Mouse (Mus musculus) CD4-positive helper T cell, adult 2 months (primary cell): Measurements from ENCODE around the gene Kirrel3.

Experiments
- DNase-seq: peaks from one replicate; pipeline ENCODE4 v3.0.0-alpha.2; 2012; ENCODE audit warnings: low read depth, missing footprints, low spot score

Kirrel3 gene

GRCm38 (mm10) chr9:34980516-34981265 is 495.0 kb downstream of the Kirrel3 start:
- DNase-seq, result no peak

DNA sequence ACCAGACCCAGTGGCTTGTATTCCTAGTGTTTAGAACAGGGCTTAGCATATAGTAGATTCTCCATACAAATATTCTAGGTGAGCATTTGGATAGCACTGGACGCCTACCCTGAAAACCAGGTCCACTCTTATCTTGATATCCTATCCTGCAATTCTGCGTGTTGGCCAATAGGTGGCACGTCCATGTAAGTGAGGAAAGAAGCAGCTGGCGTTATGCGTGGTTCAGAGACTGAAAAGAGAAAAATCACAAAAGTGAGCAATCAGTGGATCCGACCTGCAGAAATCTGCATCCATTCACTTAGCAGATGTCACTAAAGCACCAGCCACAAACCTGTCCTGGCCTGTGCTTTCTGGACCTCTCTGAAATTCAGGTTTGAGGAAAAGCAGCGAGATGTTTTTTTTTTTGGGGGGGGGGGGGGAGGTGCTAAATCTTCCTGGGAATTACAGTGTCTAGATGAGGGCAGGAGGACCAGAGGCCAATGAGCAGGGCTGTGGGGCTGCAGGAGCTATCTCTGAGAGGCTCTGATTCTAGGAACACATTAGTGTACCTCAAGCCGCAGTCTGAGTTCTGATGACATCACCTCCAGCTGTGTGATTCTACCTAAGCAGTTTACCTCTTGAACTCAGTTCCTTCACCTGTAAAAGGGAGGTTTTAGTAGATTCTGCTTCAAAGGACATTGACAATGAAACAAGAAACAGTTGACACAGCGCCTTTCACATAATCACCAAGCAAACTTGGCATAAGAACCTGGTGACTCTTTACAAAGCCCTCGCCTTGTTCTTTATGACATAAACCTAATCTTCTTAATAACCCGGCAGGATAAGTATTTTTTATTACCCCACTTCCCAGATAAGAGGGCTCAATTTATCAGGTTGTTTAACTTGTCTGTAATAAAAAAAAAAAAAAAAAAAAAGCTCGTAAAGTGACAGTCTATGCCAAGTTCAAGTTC is 498.1 kb downstream of the Kirrel3 start:
- peak; percentile 57 for DNase-seq

DNA sequence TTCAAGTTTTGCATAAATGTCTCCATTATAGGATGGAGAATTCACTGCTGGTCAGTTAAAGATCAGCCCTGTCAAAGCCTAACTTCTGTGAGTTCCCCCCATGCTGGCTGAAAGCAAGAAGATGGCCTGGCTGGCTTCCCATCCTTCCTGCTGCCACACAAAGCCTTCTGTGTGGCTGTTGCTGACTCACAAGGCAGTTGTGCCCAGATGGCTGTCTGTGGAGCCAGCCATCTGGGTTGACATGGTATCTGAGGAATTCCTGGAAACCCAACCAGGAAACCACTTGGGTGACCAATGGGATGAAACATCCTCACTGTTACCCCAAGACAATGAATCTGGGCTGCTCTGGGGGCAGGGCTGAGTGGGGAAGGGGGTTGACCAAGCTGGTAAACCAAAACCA is 500.5 kb downstream of the Kirrel3 start:
- no peak for DNase-seq

- no peak for DNase-seq
These were observed 501.9 kb downstream of the Kirrel3 start for GRCm38 (mm10) chr9:34987422-34988148.

DNA sequence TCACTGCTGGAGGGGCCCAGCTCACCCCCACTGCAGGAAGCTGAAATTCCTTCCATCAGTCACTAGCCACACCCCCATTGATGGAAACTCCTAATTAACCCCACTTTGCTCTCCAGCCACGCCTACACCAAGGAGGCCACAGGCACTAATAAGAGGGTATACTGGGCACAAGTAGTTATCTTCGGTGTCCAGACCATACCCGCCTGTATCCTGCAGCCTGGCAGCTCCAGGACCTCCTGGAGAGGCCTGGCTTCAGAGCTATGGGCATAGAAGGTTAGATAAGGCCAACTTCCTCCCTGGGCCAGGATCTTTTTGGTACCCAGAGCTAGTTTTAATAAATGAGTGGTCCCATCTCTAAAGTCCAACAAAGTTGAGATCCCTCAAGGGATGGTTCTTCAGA is 503.0 kb downstream of the Kirrel3 start:
- DNase-seq, result no peak

- no peak for DNase-seq
These were observed 506.5 kb downstream of the Kirrel3 start for GRCm38 (mm10) chr9:34992201-34992600.

GRCm38 (mm10) chr9:34993467-34994211 is 507.9 kb downstream of the Kirrel3 start:
- no peak for DNase-seq

DNA sequence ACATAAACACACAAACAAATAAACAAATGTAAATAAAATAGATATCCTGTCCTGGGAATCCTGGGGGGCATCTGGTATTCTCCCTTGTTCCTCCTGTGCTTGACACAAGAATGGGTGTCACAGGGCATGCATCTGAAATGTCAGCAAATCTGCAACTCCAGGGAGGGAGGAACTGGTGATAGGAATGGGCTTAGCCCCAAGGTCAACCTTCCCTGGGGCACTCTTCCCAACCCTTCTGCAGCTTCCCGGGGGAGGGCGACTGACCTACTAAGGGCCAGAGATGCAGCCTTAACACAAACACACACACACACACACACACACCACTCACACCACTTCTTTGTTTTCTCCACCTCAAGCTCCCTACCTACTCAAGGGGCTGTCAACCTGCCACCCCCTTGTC is 509.4 kb downstream of the Kirrel3 start:
- no peak for DNase-seq

GRCm38 (mm10) chr9:34995660-34996378 is 510.1 kb downstream of the Kirrel3 start:
- peak; percentile 26 for DNase-seq

DNA sequence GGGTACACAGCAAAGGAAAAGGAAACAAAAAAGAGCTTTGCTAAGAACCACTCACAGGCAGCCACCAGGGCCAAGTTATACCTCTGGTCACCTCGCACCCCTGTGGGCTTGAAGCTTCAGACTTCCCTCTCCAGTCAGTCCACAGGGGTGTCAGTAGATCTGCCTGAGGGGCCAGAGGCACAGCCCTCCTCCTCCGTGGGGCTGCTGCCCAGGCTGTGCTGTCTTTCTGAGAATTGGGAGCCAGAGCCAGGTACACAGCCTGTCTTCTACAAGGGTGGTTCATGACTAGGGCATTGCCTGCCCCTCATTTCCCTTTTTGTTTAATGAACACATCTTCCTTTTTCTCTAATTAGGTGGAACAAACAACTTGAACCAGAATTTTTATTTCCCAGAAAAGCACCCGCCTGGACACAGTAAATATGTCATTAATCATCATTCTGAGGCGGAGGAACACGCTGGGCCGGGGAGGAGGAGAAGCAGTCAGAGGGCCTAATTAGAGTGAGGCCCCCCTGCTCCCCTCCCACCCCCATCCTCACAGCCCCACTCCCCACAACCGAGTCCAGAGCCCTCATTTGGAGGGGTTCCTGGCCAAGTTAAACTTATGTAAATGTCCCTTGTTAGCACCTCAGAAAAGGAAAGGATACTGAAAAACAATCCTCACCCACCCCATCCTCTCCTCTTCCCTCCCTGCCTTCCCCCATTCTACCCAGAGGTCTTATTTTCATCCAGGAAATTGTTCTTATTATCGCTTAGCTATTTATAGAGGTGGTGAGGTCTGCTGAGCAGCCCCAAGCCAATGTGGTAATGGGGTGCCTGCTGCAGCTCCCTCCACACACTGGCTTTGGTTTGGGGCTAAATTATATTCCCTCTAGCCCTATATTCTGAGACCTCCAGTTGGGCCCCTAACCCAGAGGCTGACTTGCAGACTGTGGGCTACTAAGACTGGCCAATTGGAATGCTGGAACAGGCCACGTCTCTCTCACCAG is 512.5 kb downstream of the Kirrel3 start:
- DNase-seq, result no peak

DNA sequence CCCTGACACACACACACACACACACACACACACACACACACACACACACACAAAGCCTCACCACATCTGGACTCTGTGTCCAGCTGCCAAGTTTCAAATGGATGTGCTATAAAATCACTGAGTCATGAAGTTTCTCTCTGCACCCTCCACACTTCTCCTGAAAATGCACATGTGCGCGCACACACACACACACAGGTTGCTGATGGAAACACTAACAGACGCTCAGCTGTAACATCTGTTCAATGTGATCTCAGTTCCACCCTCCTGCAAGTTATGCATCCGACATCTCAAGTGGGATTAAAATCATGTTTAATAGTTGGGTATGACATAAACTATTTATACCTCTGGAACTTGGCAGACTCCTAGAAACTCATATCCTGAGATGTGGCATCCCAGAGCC is 518.4 kb downstream of the Kirrel3 start:
- DNase-seq, result no peak

- DNase-seq, result no peak
These were observed 522.1 kb downstream of the Kirrel3 start for GRCm38 (mm10) chr9:35007697-35008341.

GRCm38 (mm10) chr9:35016762-35017161 is 531.1 kb downstream of the Kirrel3 start:
- peak; percentile 32 for DNase-seq

DNA sequence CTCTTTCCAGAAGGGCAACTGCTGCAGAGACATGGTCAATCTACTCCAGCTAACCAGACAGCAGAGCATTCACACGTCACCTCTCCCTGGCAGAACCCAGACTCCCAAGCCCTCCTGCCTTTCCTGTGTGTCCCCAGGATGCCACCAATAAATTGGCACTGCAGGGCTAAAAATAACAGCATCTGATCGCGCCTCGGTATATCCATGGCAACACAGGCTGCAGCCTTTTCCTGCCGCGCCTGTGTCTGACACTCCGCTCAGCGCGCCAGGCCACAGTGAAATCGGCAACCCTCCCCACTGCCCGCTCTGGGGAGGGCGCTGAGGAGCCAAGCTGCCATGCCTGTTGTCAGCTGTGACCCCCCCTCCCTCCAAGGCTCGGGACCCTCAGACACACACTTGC is 531.9 kb downstream of the Kirrel3 start:
- DNase-seq, result no peak

DNA sequence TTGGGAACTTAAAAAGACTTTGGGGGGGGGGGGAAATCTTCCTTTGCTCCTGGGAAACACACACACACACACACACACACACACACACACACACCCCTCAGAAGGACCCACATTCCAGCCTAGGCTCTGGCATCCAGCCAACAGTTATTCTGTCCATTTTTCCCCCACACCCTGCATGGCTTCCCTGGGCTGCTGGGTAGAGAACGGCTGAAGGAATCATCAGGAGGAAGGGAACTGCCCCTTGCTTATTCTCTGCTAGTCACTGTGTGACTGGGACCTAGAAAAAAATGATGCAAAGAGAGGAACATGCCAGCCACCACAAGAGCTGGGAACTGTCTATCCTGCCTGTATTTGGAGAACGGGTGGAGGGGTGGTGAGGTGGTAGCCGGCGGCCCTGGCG is 532.4 kb downstream of the Kirrel3 start:
- no peak for DNase-seq

DNA sequence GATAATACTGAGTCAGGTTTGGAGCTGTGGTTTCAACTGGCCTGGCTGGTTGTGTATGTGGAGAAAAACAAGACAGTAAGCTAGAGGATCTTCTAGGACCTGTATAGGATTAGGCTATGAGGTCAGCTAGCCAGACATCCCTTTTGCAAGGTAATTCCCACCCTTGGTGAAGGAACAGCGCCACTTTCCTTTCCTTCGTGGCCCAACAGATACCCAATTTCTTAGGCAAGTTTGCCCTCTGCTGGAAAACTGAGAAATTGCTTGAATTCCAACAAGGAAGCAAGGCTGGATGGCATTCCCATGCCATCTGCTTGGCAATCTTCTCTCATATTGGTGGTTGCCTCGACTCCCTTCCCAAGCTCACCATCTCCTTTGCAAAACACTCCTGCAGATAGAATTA is 533.7 kb downstream of the Kirrel3 start:
- DNase-seq, result no peak

DNA sequence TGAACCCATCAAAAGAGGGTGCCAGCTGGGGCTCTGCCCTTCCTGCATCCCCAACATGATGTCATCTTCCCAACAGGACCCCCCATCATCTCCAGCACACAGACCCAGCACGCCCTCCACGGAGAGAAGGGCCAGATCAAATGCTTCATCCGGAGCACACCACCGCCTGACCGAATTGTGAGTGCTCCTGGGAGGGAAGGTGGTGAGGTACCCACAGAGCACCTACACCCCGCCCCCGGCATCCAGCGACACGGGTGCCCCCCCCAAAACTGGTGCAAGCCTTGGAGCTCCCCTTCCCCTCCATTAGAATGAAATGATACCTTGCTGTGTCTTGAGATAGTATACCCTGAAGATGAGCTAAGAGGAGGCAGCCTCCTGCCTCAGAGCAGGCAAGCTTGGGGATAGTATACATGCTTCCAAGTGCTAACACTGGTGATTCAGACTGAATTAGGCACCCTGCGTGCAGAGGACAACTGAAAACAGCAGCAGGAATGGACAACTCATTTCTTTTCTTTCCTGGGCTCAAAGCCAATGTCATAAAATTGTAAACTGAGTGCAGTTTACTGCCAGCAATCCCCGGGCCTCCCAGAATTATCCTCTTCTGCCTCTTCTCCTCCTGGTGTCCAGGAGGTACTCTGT is 534.4 kb downstream of the Kirrel3 start:
- DNase-seq, result no peak

DNA sequence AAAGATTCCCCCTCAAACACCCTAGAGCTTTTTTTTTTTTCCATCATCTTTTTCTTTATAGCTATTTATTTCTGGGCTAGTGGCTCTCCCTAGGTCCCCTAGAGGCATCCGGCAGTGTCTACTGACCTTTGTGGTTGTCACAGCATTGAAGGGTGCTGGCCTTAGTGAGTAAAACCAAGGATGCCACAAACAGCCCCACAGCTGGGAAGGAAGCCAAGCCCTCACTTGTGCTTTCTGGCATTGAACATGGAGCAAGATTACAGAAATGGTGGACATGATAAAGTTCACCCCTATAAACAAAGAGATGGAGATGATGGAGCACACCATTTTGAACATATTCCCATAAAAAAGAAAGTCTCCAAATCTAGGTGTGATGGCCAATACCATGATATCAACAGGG is 536.0 kb downstream of the Kirrel3 start:
- DNase-seq, result no peak
